Mouse (Mus musculus): ENCODE data around the gene Neurod2. TPM values are rescaled to one million over a fixed set of nuclear protein-coding genes. Genes with fewer than 3 reads are reported as not detected.

Neurod2 gene
- polyA plus RNA-seq, 2 experiments = not detected

- Histone ChIP-seq H3K9me3 (ENCODE audit: control insufficient read depth, low read length) (no peaks in the 10 kb centered on the region), H3K4me2 (ENCODE audit: low read depth) (no peak overlapping the region), H3K27ac (no peak overlapping the region), H3K36me3 (replicated peaks; ENCODE audit: control insufficient read depth, insufficient read depth, low read depth) (no peaks in the 10 kb centered on the region), H3K4me3 (ENCODE audit: insufficient read depth in 1 of 2, low read depth in 2 of 2, low read length in 2 of 2) (no peak overlapping the region), H3K4me1 (replicated peaks; ENCODE audit: control insufficient read depth in 2 of 2, insufficient read depth in 2 of 2, low read length in 1 of 2) (no peaks in the 10 kb centered on the region), H3K27me3 (ENCODE audit: control insufficient read depth, insufficient read depth, low read length) (peaks cover 65% of the 10 kb centered on the region), H3K9ac (replicated peaks) (no peak overlapping the region)
- ATAC-seq (ENCODE audit: insufficient read depth) = no peak
- no peak for TF ChIP-seq EP300 (IDR thresholded peaks at IDR 0.05; ENCODE audit: low read depth)
- no peak for TF ChIP-seq CTCF (IDR thresholded peaks at IDR 0.05; ENCODE audit: low read depth)
- WGBS (ENCODE audit: insufficient replicate concordance) = 11% methylated on average over 12 of the region's 12 CpGs
- DNase-seq (ENCODE audit: low read depth in 3 of 3, low spot score in 3 of 3) = no peak
These were observed 18.1 kb upstream of the Neurod2 start for GRCm38 (mm10) chr11:98347385-98348082.

GRCm38 (mm10) chr11:98346168-98346567 is 16.7 kb upstream of the Neurod2 start:
- no peak overlapping the region for H3K27ac ChIP-seq
- no peak overlapping the region for H3K4me3 ChIP-seq (ENCODE audit: insufficient read depth in 1 of 2, low read depth in 2 of 2, low read length in 2 of 2)
- DNase-seq (ENCODE audit: low read depth in 3 of 3, low spot score in 3 of 3) = no peak
- no peaks in the 10 kb centered on the region for H3K36me3 ChIP-seq (replicated peaks; ENCODE audit: control insufficient read depth, insufficient read depth, low read depth)
- no peaks in the 10 kb centered on the region for H3K9me3 ChIP-seq (ENCODE audit: control insufficient read depth, low read length)
- H3K4me2 ChIP-seq (ENCODE audit: low read depth) = no peak overlapping the region
- no peak for TF ChIP-seq EP300 (IDR thresholded peaks at IDR 0.05; ENCODE audit: low read depth)
- TF ChIP-seq CTCF (IDR thresholded peaks at IDR 0.05; ENCODE audit: low read depth) = no peak
- no peak for ATAC-seq (ENCODE audit: insufficient read depth)
- WGBS (ENCODE audit: insufficient replicate concordance) = 12% methylated on average over 9 of the region's 9 CpGs
- no peaks in the 10 kb centered on the region for H3K4me1 ChIP-seq (replicated peaks; ENCODE audit: control insufficient read depth in 2 of 2, insufficient read depth in 2 of 2, low read length in 1 of 2)
- H3K9ac ChIP-seq (replicated peaks) = no peak overlapping the region
- H3K27me3 ChIP-seq (ENCODE audit: control insufficient read depth, insufficient read depth, low read length) = peaks cover 74% of the 10 kb centered on the region

- Histone ChIP-seq H3K9me3 (ENCODE audit: control insufficient read depth, low read length) (no peaks in the 10 kb centered on the region), H3K27me3 (ENCODE audit: control insufficient read depth, insufficient read depth, low read length) (peaks cover 72% of the 10 kb centered on the region), H3K4me1 (replicated peaks; ENCODE audit: control insufficient read depth in 2 of 2, insufficient read depth in 2 of 2, low read length in 1 of 2) (no peaks in the 10 kb centered on the region), H3K4me3 (ENCODE audit: insufficient read depth in 1 of 2, low read depth in 2 of 2, low read length in 2 of 2) (no peak overlapping the region), H3K4me2 (ENCODE audit: low read depth) (no peak overlapping the region), H3K9ac (replicated peaks) (no peak overlapping the region), H3K27ac (no peak overlapping the region), H3K36me3 (replicated peaks; ENCODE audit: control insufficient read depth, insufficient read depth, low read depth) (no peaks in the 10 kb centered on the region)
- WGBS (ENCODE audit: insufficient replicate concordance) = 3% methylated on average over 14 of the region's 14 CpGs
- TF ChIP-seq CTCF (IDR thresholded peaks at IDR 0.05; ENCODE audit: low read depth) (peak; percentile 89), EP300 (IDR thresholded peaks at IDR 0.05; ENCODE audit: low read depth) (no peak)
- ATAC-seq (ENCODE audit: insufficient read depth) (no peak), DNase-seq (ENCODE audit: low read depth in 3 of 3, low spot score in 3 of 3) (peak in 2 of 3 experiments; percentile 28 to 35)
These were observed 15.8 kb upstream of the Neurod2 start for GRCm38 (mm10) chr11:98345253-98345652.

- H3K4me1 ChIP-seq (replicated peaks; ENCODE audit: control insufficient read depth in 2 of 2, insufficient read depth in 2 of 2, low read length in 1 of 2) = no peaks in the 10 kb centered on the region
- peak; percentile 51 to 67 (median 61) for DNase-seq (ENCODE audit: low read depth in 3 of 3, low spot score in 3 of 3)
- H3K9ac ChIP-seq (replicated peaks) = no peak overlapping the region
- peaks cover 72% of the 10 kb centered on the region for H3K27me3 ChIP-seq (ENCODE audit: control insufficient read depth, insufficient read depth, low read length)
- WGBS (ENCODE audit: insufficient replicate concordance) = 3% methylated on average over 28 of the region's 29 CpGs
- H3K4me2 ChIP-seq (ENCODE audit: low read depth) = no peak overlapping the region
- no peaks in the 10 kb centered on the region for H3K9me3 ChIP-seq (ENCODE audit: control insufficient read depth, low read length)
- no peak overlapping the region for H3K27ac ChIP-seq
- H3K36me3 ChIP-seq (replicated peaks; ENCODE audit: control insufficient read depth, insufficient read depth, low read depth) = no peaks in the 10 kb centered on the region
- no peak for ATAC-seq (ENCODE audit: insufficient read depth)
- no peak overlapping the region for H3K4me3 ChIP-seq (ENCODE audit: insufficient read depth in 1 of 2, low read depth in 2 of 2, low read length in 2 of 2)
- peak; percentile 99 for TF ChIP-seq CTCF (IDR thresholded peaks at IDR 0.05; ENCODE audit: low read depth)
- no peak for TF ChIP-seq EP300 (IDR thresholded peaks at IDR 0.05; ENCODE audit: low read depth)
These were observed 12.8 kb upstream of the Neurod2 start for GRCm38 (mm10) chr11:98342000-98342945.

GRCm38 (mm10) chr11:98341174-98341573 is 11.7 kb upstream of the Neurod2 start:
- ATAC-seq (ENCODE audit: insufficient read depth) (no peak), DNase-seq (ENCODE audit: low read depth in 3 of 3, low spot score in 3 of 3) (no peak)
- Histone ChIP-seq H3K27me3 (ENCODE audit: control insufficient read depth, insufficient read depth, low read length) (peaks cover 72% of the 10 kb centered on the region), H3K9ac (replicated peaks) (no peak overlapping the region), H3K9me3 (ENCODE audit: control insufficient read depth, low read length) (no peaks in the 10 kb centered on the region), H3K27ac (no peak overlapping the region), H3K4me2 (ENCODE audit: low read depth) (no peak overlapping the region), H3K4me1 (replicated peaks; ENCODE audit: control insufficient read depth in 2 of 2, insufficient read depth in 2 of 2, low read length in 1 of 2) (no peaks in the 10 kb centered on the region), H3K4me3 (ENCODE audit: insufficient read depth in 1 of 2, low read depth in 2 of 2, low read length in 2 of 2) (no peak overlapping the region), H3K36me3 (replicated peaks; ENCODE audit: control insufficient read depth, insufficient read depth, low read depth) (no peaks in the 10 kb centered on the region)
- TF ChIP-seq EP300 (IDR thresholded peaks at IDR 0.05; ENCODE audit: low read depth) (no peak), CTCF (IDR thresholded peaks at IDR 0.05; ENCODE audit: low read depth) (no peak)
- WGBS (ENCODE audit: insufficient replicate concordance) = 38% methylated on average over 4 of the region's 4 CpGs

Measured in liver, embryonic 14.5 days (tissue).